Mouse (Mus musculus) cerebellum, adult 2 months (tissue): Measurements from ENCODE around the gene Ccdc28b. TPM values are rescaled to one million over a fixed set of nuclear protein-coding genes. Genes with fewer than 3 reads are reported as not detected.

Experiments used
- DNase-seq, 2 experiments: peaks; one replicate each; pipeline ENCODE4 v3.0.0; 2021
- H3K27ac ChIP-seq: fragments of 200-500 bp; 2 replicates; pipeline ENCODE4 v1.5.1; 2012; ENCODE audit warnings: low read length, control low read depth, inconsistent platforms; ENCODE audit not compliant: insufficient read depth
- H3K27me3 ChIP-seq: fragments of 200-500 bp; 2 replicates; pipeline ENCODE4 v1.6.1; 2012; ENCODE audit warnings: inconsistent platforms, mild to moderate bottlenecking, low read length, moderate library complexity; ENCODE audit not compliant: control insufficient read depth, insufficient read depth
- H3K4me1 ChIP-seq: fragments of 200-500 bp; 2 replicates; pipeline ENCODE4 v1.6.1; 2011; ENCODE audit warnings: low read length; ENCODE audit not compliant: control insufficient read depth, insufficient read depth
- H3K4me3 ChIP-seq: fragments of 200-500 bp; replicated peaks from 2 replicates; pipeline ENCODE3; 2011; ENCODE audit warnings: mild to moderate bottlenecking, low read depth, low read length, control low read depth; ENCODE audit not compliant: insufficient read depth
- CTCF ChIP-seq: fragments of 200-500 bp; IDR thresholded peaks from 2 replicates; pipeline ENCODE4 v1.5.1; 2011; ENCODE audit warnings: low read depth, mild to moderate bottlenecking, control low read depth, low read length, moderate library complexity, borderline replicate concordance; ENCODE audit not compliant: insufficient read depth
- POLR2A ChIP-seq: fragments of 200-500 bp; IDR thresholded peaks from 2 replicates; pipeline ENCODE4 v1.6.1; 2011; ENCODE audit warnings: low read length, control low read depth, borderline replicate concordance; ENCODE audit not compliant: insufficient read depth
- WGBS: fragments of 180-500 bp; shearing (Covaris S2); methylation state at CpG from one replicate; pipeline ENCODE4 v1.1.7; 2018; 5-methylcytosine and 5-hydroxymethylcytosine counted together
- polyA plus RNA-seq: library from polyadenylated mRNA; depleted of rRNA; stranded (reverse); fragments of >200 nt; gene quantifications from 2 replicates; pipeline ENCODE4 v1.2.3, GENCODE M21; 2012

The Ccdc28b gene
- polyA plus RNA-seq, 1 experiment, result 184 TPM

- Histone ChIP-seq H3K27ac (no peak within 1 kb of the TSS), H3K4me1 (peaks cover under 1% of the 10 kb centered on the region; the same call in 1 of the 2 replicates), H3K27me3 (no peaks in the 10 kb centered on the region), H3K4me3 (no peak within 1 kb of the TSS)
- 26% methylated on average over 6 of the region's 6 CpGs for WGBS
- no peak for TF ChIP-seq POLR2A
- no peak for TF ChIP-seq CTCF
- peak in 1 of 2 experiments; percentile 38 for DNase-seq
These were observed 9.7 kb downstream of the Ccdc28b start, which contains the start of gene Dcdc2b for GRCm38 (mm10) chr4:129614093-129614492. Gene Dcdc2b, minus strand, starts transcription at chr4:129614257.

GRCm38 (mm10) chr4:129610472-129610871 is 13.3 kb downstream of the Ccdc28b start:
- no peaks in the 10 kb centered on the region for H3K27me3 ChIP-seq
- H3K27ac ChIP-seq, result no peak overlapping the region
- 56% methylated on average over 4 of the region's 4 CpGs for WGBS
- no peak for DNase-seq
- TF ChIP-seq POLR2A (no peak), CTCF (no peak)
- no peak overlapping the region for H3K4me3 ChIP-seq
- H3K4me1 ChIP-seq, result peaks cover 7% of the 10 kb centered on the region; the same call in 1 of the 2 replicates

GRCm38 (mm10) chr4:129610026-129610425 is 13.7 kb downstream of the Ccdc28b start:
- Histone ChIP-seq H3K27me3 (no peaks in the 10 kb centered on the region), H3K4me1 (peaks cover 7% of the 10 kb centered on the region; the same call in 1 of the 2 replicates), H3K4me3 (no peak overlapping the region), H3K27ac (no peak overlapping the region)
- 81% methylated on average over 4 of the region's 4 CpGs for WGBS
- no peak for DNase-seq
- no peak for TF ChIP-seq POLR2A
- TF ChIP-seq CTCF, result no peak

- no peak overlapping the region for H3K4me3 ChIP-seq
- peaks cover 7% of the 10 kb centered on the region; the same call in 1 of the 2 replicates for H3K4me1 ChIP-seq
- TF ChIP-seq CTCF (no peak), POLR2A (no peak)
- WGBS, result 76% methylated on average over 12 of the region's 12 CpGs
- no peaks in the 10 kb centered on the region for H3K27me3 ChIP-seq
- peak; percentile 20 to 30 for DNase-seq
- no peak overlapping the region for H3K27ac ChIP-seq
These were observed 14.6 kb downstream of the Ccdc28b start for GRCm38 (mm10) chr4:129609139-129609631.

- 31% methylated on average over 7 of the region's 7 CpGs for WGBS
- Histone ChIP-seq H3K27ac (peak overlapping the region; percentile 59; the same call in 1 of the 2 replicates), H3K27me3 (no peaks in the 10 kb centered on the region), H3K4me1 (peaks cover 7% of the 10 kb centered on the region; the same call in 1 of the 2 replicates), H3K4me3 (no peak overlapping the region)
- peak; percentile 79 to 83 for DNase-seq
- TF ChIP-seq POLR2A (no peak), CTCF (peak; percentile 94)
These were observed 15.2 kb downstream of the Ccdc28b start for GRCm38 (mm10) chr4:129608426-129609025.

GRCm38 (mm10) chr4:129600233-129601158 is 23.3 kb downstream of the Ccdc28b start, which contains the start of the genes Eif3i and Tmem234:
Gene Eif3i, minus strand, starts transcription at chr4:129600648.
Gene Tmem234, plus strand, starts transcription at chr4:129600668.
- Histone ChIP-seq H3K27ac (0 out of 2 replicates have a peak within 1 kb of the TSS, but pooled peaks have one; percentile 42), H3K4me3 (peak within 1 kb of the TSS; percentile 88), H3K4me1 (peaks cover 10% of the 10 kb centered on the region), H3K27me3 (no peaks in the 10 kb centered on the region)
- DNase-seq, result peak; percentile 82 to 84
- TF ChIP-seq CTCF, result no peak
- TF ChIP-seq POLR2A, result peak; percentile 82
- under 1% methylated on average over 74 of the region's 74 CpGs for WGBS

GRCm38 (mm10) chr4:129588865-129589264 is 34.9 kb downstream of the Ccdc28b start:
- DNase-seq, result no peak
- Histone ChIP-seq H3K27ac (no peak overlapping the region), H3K4me3 (no peak overlapping the region), H3K27me3 (no peaks in the 10 kb centered on the region), H3K4me1 (no peaks in the 10 kb centered on the region)
- no peak for TF ChIP-seq POLR2A
- no peak for TF ChIP-seq CTCF
- 73% methylated on average over 4 of the region's 4 CpGs for WGBS

GRCm38 (mm10) chr4:129586943-129587342 is 36.8 kb downstream of the Ccdc28b start:
- 13% methylated on average over 1 of the region's 1 CpGs for WGBS
- no peak for DNase-seq
- Histone ChIP-seq H3K27ac (no peak overlapping the region), H3K4me3 (no peak overlapping the region), H3K4me1 (no peaks in the 10 kb centered on the region), H3K27me3 (no peaks in the 10 kb centered on the region)
- TF ChIP-seq CTCF (no peak), POLR2A (no peak)
